Mouse (Mus musculus): Measurements from ENCODE around the gene Shisa5.

GRCm38 (mm10) chr9:108990462-108990820, 47.9 kb upstream of the Shisa5 start:
- TF ChIP-seq POLR2A (IDR thresholded peaks at IDR 0.05; ENCODE audit: insufficient read depth, low read depth, low read length), result no peak
- no peak for TF ChIP-seq CTCF (IDR thresholded peaks at IDR 0.05; ENCODE audit: insufficient read depth, low read depth, low read length)

Data from olfactory bulb, adult 2 months (tissue).